Mouse (Mus musculus) MEL (cell line): Measurements from ENCODE around the gene Fyco1. TPM values are rescaled to one million over a fixed set of nuclear protein-coding genes. Genes with fewer than 3 reads are reported as not detected.
"Not testable (repeated sequence)": the region's sequence is repeated elsewhere in the genome, so short reads cannot be mapped to it uniquely, and the experiment has no call there.

ENCODE experiments used
- DNase-seq: peaks from one replicate; pipeline ENCODE4 v3.0.0; 2011; ENCODE audit warnings: low read depth, low spot score
- H3K27ac ChIP-seq: 2 replicates; pipeline ENCODE4 v1.5.1; 2012; ENCODE audit warnings: low read depth, mild to moderate bottlenecking, control low read depth, low read length, moderate library complexity; ENCODE audit not compliant: control insufficient read depth
- H3K27me3 ChIP-seq, 2 experiments: fragments of 150-350 bp in 1 of 2; sonication (generic) in 1 of 2; 2 replicates each; pipeline ENCODE4 v1.6.1; 2012; ENCODE audit warnings: low read length in 2 of 2, mild to moderate bottlenecking in 2 of 2, improper control_type of control experiment in 1 of 2, moderate library complexity in 1 of 2; ENCODE audit not compliant: insufficient read depth in 2 of 2, control insufficient read depth in 1 of 2
- H3K36me3 ChIP-seq, 2 experiments: 2 replicates each; pipeline ENCODE4 v1.6.1; 2012 to 2014; ENCODE audit warnings: low read length in 2 of 2, improper control_type of control experiment in 1 of 2, inconsistent platforms in 1 of 2, mild to moderate bottlenecking in 1 of 2; ENCODE audit not compliant: insufficient read depth in 2 of 2, control insufficient read depth in 1 of 2
- H3K4me1 ChIP-seq, 2 experiments: fragments of 150-350 bp in 1 of 2; sonication (generic) in 1 of 2; 2 replicates each; pipeline ENCODE4 v1.6.1; 2012; ENCODE audit warnings: low read length in 2 of 2, improper control_type of control experiment in 1 of 2, mild to moderate bottlenecking in 1 of 2; ENCODE audit not compliant: insufficient read depth in 2 of 2, control insufficient read depth in 1 of 2
- H3K4me3 ChIP-seq, 2 experiments: fragments of 150-350 bp in 1 of 2; sonication (generic) in 1 of 2; 2 replicates each; pipeline ENCODE4 v1.5.1; 2012; ENCODE audit warnings: low read depth in 2 of 2, low read length in 2 of 2, mild to moderate bottlenecking in 2 of 2, moderate library complexity in 2 of 2, control low read depth in 1 of 2, improper control_type of control experiment in 1 of 2; ENCODE audit not compliant: control insufficient read depth in 1 of 2, insufficient read depth in 1 of 2
- H3K79me2 ChIP-seq: 2 replicates; pipeline ENCODE4 v1.6.1; 2012; ENCODE audit warnings: mild to moderate bottlenecking, low read length, moderate library complexity; ENCODE audit not compliant: control insufficient read depth, poor library complexity, insufficient read depth
- H3K9ac ChIP-seq: 2 replicates; pipeline ENCODE4 v1.6.1; 2012; ENCODE audit warnings: low read depth, mild to moderate bottlenecking, control low read depth, low read length, moderate library complexity; ENCODE audit not compliant: control insufficient read depth, poor library complexity, severe bottlenecking
- H3K9me3 ChIP-seq: fragments of 150-350 bp; sonication (generic); replicated peaks from 2 replicates; pipeline ENCODE4 v1.6.1; 2012; ENCODE audit warnings: mild to moderate bottlenecking, low read length, improper control_type of control experiment, moderate library complexity; ENCODE audit not compliant: insufficient read depth
- BHLHE40 ChIP-seq: IDR thresholded peaks from 2 replicates; pipeline ENCODE4 v1.6.1; 2012; ENCODE audit warnings: low read depth, mild to moderate bottlenecking, inconsistent platforms, low read length, improper control_type of control experiment, borderline replicate concordance
- CHD1 ChIP-seq: IDR thresholded peaks from 2 replicates; pipeline ENCODE4 v1.6.1; 2012; ENCODE audit warnings: low read depth, mild to moderate bottlenecking, inconsistent platforms, low read length, improper control_type of control experiment
- CTCF ChIP-seq, 3 experiments: IDR thresholded peaks in 2 of 3; conservative IDR thresholded peaks in 1 of 3; 2 replicates each; pipeline ENCODE4 v1.5.1; 2011 to 2012; ENCODE audit warnings: low read length in 3 of 3, low read depth in 2 of 3, mild to moderate bottlenecking in 2 of 3, improper control_type of control experiment in 1 of 3, inconsistent platforms in 1 of 3, mixed read lengths in 1 of 3, moderate library complexity in 1 of 3; ENCODE audit not compliant: control insufficient read depth in 1 of 3, insufficient read depth in 1 of 3, poor library complexity in 1 of 3, severe bottlenecking in 1 of 3
- ETS1 ChIP-seq: IDR thresholded peaks from 2 replicates; pipeline ENCODE4 v1.6.1; 2012; ENCODE audit warnings: low read depth, mild to moderate bottlenecking, inconsistent platforms, low read length, improper control_type of control experiment, moderate library complexity
- GATA1 ChIP-seq: IDR thresholded peaks from 2 replicates; pipeline ENCODE4 v1.6.1; 2011; ENCODE audit warnings: low read depth, low read length, improper control_type of control experiment
- HCFC1 ChIP-seq: IDR thresholded peaks from 2 replicates; pipeline ENCODE4 v1.6.1; 2012; ENCODE audit warnings: low read depth, mild to moderate bottlenecking, inconsistent platforms, low read length, improper control_type of control experiment, moderate library complexity
- JUND ChIP-seq: IDR thresholded peaks from 2 replicates; pipeline ENCODE4 v1.6.1; 2011; ENCODE audit warnings: low read depth, mild to moderate bottlenecking, improper control_type of control experiment, low read length
- MAFK ChIP-seq: IDR thresholded peaks from 2 replicates; pipeline ENCODE4 v1.6.1; 2011; ENCODE audit warnings: low read depth, mild to moderate bottlenecking, low read length, improper control_type of control experiment, borderline replicate concordance
- MAZ ChIP-seq: IDR thresholded peaks from 2 replicates; pipeline ENCODE4 v1.6.1; 2012; ENCODE audit warnings: low read depth, mild to moderate bottlenecking, inconsistent platforms, low read length, improper control_type of control experiment
- MEF2A ChIP-seq: IDR thresholded peaks from 2 replicates; pipeline ENCODE4 v1.6.1; 2014; ENCODE audit warnings: low read depth, mild to moderate bottlenecking, inconsistent platforms, low read length, improper control_type of control experiment; ENCODE audit not compliant: poor library complexity, insufficient replicate concordance, severe bottlenecking; ENCODE audit errors: extremely low read depth
- MYB ChIP-seq: IDR thresholded peaks from 2 replicates; pipeline ENCODE4 v1.6.1; 2011; ENCODE audit warnings: mild to moderate bottlenecking, low read depth, low read length, improper control_type of control experiment
- NRF1 ChIP-seq: IDR thresholded peaks from 2 replicates; pipeline ENCODE4 v1.6.1; 2014; ENCODE audit warnings: low read depth, mild to moderate bottlenecking, inconsistent platforms, low read length, improper control_type of control experiment, moderate library complexity; ENCODE audit not compliant: poor library complexity, insufficient read depth, severe bottlenecking
- POLR2A ChIP-seq, 2 experiments: IDR thresholded peaks; 2 replicates each; pipeline ENCODE4 v1.6.1; 2011 to 2012; ENCODE audit warnings: low read length in 2 of 2, mild to moderate bottlenecking in 2 of 2, control low read depth in 1 of 2, improper control_type of control experiment in 1 of 2, low read depth in 1 of 2, moderate library complexity in 1 of 2; ENCODE audit not compliant: control insufficient read depth in 1 of 2, insufficient read depth in 1 of 2, poor library complexity in 1 of 2
- POLR2AphosphoS2 ChIP-seq: IDR thresholded peaks from 2 replicates; pipeline ENCODE4 v1.6.1; 2011; ENCODE audit warnings: low read length, improper control_type of control experiment
- RAD21 ChIP-seq: IDR thresholded peaks from 2 replicates; pipeline ENCODE4 v1.6.1; 2011; ENCODE audit warnings: mild to moderate bottlenecking, low read depth, low read length, improper control_type of control experiment
- RCOR1 ChIP-seq: IDR thresholded peaks from 2 replicates; pipeline ENCODE4 v1.6.1; 2012; ENCODE audit warnings: low read depth, mild to moderate bottlenecking, inconsistent platforms, low read length, improper control_type of control experiment
- SIN3A ChIP-seq: IDR thresholded peaks from 2 replicates; pipeline ENCODE4 v1.6.1; 2012; ENCODE audit warnings: low read length, improper control_type of control experiment, inconsistent platforms
- SMC3 ChIP-seq: IDR thresholded peaks from 2 replicates; pipeline ENCODE4 v1.6.1; 2011; ENCODE audit warnings: low read depth, low read length, improper control_type of control experiment
- TAL1 ChIP-seq: IDR thresholded peaks from 2 replicates; pipeline ENCODE4 v1.6.1; 2012; ENCODE audit warnings: mild to moderate bottlenecking, inconsistent platforms, low read length, moderate library complexity, mixed read lengths
- UBTF ChIP-seq: IDR thresholded peaks from 2 replicates; pipeline ENCODE4 v1.6.1; 2012; ENCODE audit warnings: low read depth, mild to moderate bottlenecking, inconsistent platforms, low read length, improper control_type of control experiment, moderate library complexity, borderline replicate concordance; ENCODE audit not compliant: insufficient read depth
- USF1 ChIP-seq: IDR thresholded peaks from 2 replicates; pipeline ENCODE4 v1.6.1; 2014; ENCODE audit warnings: low read depth, mild to moderate bottlenecking, inconsistent platforms, low read length, improper control_type of control experiment, moderate library complexity
- USF2 ChIP-seq, 2 experiments: IDR thresholded peaks; 2 replicates each; pipeline ENCODE4 v1.6.1; 2011 to 2012; ENCODE audit warnings: improper control_type of control experiment in 2 of 2, low read length in 2 of 2, borderline replicate concordance in 1 of 2, inconsistent platforms in 1 of 2, low read depth in 1 of 2, mild to moderate bottlenecking in 1 of 2; ENCODE audit not compliant: insufficient read depth in 1 of 2
- ZC3H11A ChIP-seq: IDR thresholded peaks from 2 replicates; pipeline ENCODE4 v1.6.1; 2012; ENCODE audit warnings: low read depth, mild to moderate bottlenecking, inconsistent platforms, low read length, improper control_type of control experiment
- polyA plus RNA-seq, 2 experiments: library from polyadenylated mRNA; stranded (reverse) in 1 of 2; unstranded in 1 of 2; fragments of >175 nt in 1 of 2; fragments of >200 nt in 1 of 2; gene quantifications; 2 replicates each; pipeline versions ENCODE4 v1.2.1 to v1.2.4; 2012; ENCODE audit warnings: low replicate concordance in 2 of 2, low read depth in 1 of 2; ENCODE audit not compliant: insufficient read length in 2 of 2, insufficient read depth in 1 of 2, missing spikeins in 1 of 2
- total RNA-seq: library from RNA; depleted of rRNA; stranded (reverse); fragments of 300-350 nt; gene quantifications from 2 replicates; pipeline ENCODE4 v1.2.3, GENCODE M21; 2012

Fyco1 gene
- total and polyA plus RNA-seq, 3 experiments = 1.2 to 2.7 TPM; not detected in 1

- no peaks in the 10 kb centered on the region for H3K36me3 ChIP-seq
- 0 out of 4 replicates have a peak, but pooled peaks cover 0 to 3% of the 10 kb centered on the region in 2 experiments for H3K4me1 ChIP-seq
- H3K27ac ChIP-seq = no peak overlapping the region
Observed at GRCm38 (mm10) chr9:123788855-123789529, 62.7 kb downstream of the Fyco1 start.

DNA sequence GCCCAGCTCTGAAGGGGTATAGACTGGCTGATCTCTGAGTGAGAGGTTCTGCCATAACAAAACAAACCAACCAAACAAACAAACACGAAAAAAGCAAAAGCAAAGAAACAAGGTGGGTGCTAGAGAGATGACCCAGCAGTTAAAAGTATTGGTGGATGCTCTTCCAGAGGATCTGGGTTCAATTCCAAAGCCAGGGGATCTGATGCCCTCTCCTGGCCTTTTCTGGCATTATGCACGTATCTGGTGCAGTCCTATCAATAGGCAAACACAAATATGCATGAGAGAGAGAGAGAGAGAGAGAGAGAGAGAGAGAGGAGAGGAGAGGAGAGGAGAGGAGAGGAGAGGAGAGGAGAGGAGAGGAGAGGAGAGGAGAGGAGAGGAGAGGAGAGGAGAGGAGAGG lies 78.4 kb downstream of the Fyco1 start:
- peak; percentile 7 to 63 (median 39); a peak in 4 of 6 replicates for TF ChIP-seq CTCF (IDR thresholded peaks at IDR 0.05 in 2 of 3, conservative IDR thresholded peaks at IDR 0.05 in 1 of 3; ENCODE audit: control insufficient read depth in 1 of 3, insufficient read depth in 1 of 3, low read depth in 2 of 3, low read length in 3 of 3, poor library complexity in 1 of 3, severe bottlenecking in 1 of 3)
- TF ChIP-seq SMC3 = peak; percentile 80
- peak; percentile 69 for TF ChIP-seq RAD21
- TF ChIP-seq ZC3H11A = peak; percentile 44; the same call in 1 of the 2 replicates
- not testable (repeated sequence) for H3K27me3 ChIP-seq, H3K9ac ChIP-seq, H3K4me3 ChIP-seq, H3K79me2 ChIP-seq, H3K4me1 ChIP-seq, H3K9me3 ChIP-seq, H3K36me3 ChIP-seq, H3K27ac ChIP-seq
- peak; percentile 39 for DNase-seq

More at GRCm38 (mm10) chr9:123788855-123789529, 62.7 kb downstream of the Fyco1 start:
- H3K4me3 ChIP-seq = no peak overlapping the region
- TF ChIP-seq UBTF (no peak), USF2 (IDR thresholded peaks at IDR 0.05; ENCODE audit: borderline replicate concordance in 1 of 2, insufficient read depth in 1 of 2, low read depth in 1 of 2, low read length in 2 of 2) (no peak), POLR2AphosphoS2 (no peak), CHD1 (no peak), BHLHE40 (no peak), GATA1 (no peak), SIN3A (no peak), HCFC1 (no peak), MAFK (no peak), RCOR1 (no peak), MEF2A (no peak), ETS1 (no peak), POLR2A (IDR thresholded peaks at IDR 0.05; ENCODE audit: control insufficient read depth in 1 of 2, insufficient read depth in 1 of 2, low read depth in 1 of 2, low read length in 2 of 2, poor library complexity in 1 of 2) (no peak), MYB (no peak), TAL1 (no peak), MAZ (no peak), USF1 (no peak), JUND (no peak), NRF1 (no peak)
- TF ChIP-seq, all 39 proteins: peak for 0
- Histone ChIP-seq H3K9ac (no peak overlapping the region), H3K79me2 (no peaks in the 10 kb centered on the region), H3K9me3 (no peaks in the 10 kb centered on the region), H3K27me3 (no peaks in the 10 kb centered on the region)
- no peak for DNase-seq
